Mouse (Mus musculus) adrenal gland, adult 8-10 months (tissue): ENCODE results near the gene Zfp629. TPM values are rescaled to one million over a fixed set of nuclear protein-coding genes. Genes with fewer than 3 reads are reported as not detected.
"Not testable (repeated sequence)": the region's sequence is repeated elsewhere in the genome, so short reads cannot be mapped to it uniquely, and the experiment has no call there.

Experiments used
- DNase-seq: peaks from one replicate; pipeline ENCODE4 v3.0.0; 2022
- total RNA-seq, 4 experiments: library from RNA; stranded (reverse); gene quantifications; 2 replicates each; pipeline ENCODE4 v1.2.4; 2022

Zfp629 gene
- 10 to 100 TPM; 16.5 to 28.8 (median 23.3) TPM for total RNA-seq

DNA sequence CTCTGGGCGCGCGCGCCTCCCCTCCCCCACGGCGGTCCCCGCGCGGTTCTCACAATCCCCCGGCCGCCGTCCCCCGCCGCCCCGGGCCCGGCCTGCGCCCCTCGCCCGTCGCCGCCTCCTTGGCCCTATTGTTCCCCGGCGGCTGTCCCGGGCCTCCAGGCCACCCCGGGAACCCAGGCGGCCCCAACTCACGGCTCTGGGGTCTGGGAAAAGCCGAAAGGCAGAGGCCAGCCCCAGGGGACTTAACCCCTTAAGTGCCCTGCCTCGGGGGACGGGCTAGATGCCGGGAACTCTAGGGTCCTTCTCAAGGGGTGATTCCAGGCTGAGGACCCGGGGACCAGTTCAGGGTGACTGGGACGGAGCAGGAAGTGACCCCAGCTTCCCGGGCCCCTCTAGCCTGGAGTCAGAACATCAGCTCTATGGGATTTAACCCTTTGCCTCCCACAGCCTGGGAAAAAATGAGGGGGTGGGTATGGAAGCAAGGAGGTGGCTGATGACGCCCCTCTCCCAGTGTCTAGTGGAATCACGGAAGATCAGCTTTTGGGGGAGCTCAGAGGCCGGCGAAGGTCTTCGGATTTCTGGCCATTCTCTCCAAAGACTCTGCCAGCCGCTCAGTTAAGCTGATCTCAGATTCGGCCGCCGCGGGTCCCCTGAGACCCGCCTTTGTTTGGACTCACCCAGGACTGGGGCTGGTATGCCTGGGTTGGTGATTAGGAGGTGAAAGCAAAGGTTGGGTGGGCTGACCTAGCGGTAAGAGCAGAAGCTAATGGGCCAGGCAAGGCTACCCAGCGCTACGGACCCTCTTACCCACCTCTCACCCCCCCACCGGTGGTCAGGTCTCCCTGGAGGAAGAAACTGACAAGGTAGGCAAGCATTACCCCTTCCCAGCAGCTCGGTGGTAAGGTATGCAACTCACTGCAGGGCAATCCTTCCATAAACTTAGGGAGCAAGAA, at the start of gene Zfp629:
Zfp629 (minus strand) TSS at position 907 of the 953 bp plus-strand sequence.
- peak; percentile 65 for DNase-seq

DNA sequence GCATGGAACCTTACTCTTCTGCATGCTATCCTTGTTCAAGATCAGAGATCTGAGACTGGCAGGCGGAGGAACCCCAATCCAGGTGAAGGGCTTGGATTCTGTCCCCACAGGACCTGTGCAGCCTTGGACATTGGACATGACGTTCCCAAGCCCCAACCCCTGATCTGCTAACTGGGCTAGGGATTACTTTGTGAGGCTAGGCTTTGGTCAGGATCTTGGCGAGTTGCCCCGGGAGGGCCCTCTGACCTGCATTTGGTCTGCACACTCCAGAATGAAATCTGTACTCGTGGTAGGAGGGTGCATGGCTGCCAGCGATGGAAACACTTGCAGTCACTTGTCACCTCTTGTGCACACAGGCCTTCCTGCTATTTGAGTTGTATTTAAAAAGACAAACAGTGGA, 47.3 kb upstream of the Zfp629 start:
- no peak for DNase-seq

DNA sequence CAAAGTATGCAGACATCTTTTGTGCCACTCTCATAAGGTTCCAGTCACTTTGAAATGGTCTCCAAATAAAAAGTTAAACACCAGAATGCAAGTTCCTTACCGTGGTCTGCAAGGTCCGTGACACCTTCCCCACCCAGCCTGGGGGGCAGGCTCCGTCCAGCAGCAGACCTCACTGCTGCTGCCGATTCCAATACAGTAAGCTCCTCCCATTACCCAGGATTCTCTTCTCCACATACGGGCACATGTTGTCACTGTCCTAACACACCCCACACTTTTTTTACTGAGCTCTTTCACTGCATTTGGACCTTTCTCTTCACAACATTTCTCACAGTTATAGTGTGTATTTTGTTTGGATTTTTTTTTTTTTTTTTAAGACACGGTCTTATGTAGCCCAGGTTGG, 46.2 kb upstream of the Zfp629 start:
- DNase-seq = no peak

DNA sequence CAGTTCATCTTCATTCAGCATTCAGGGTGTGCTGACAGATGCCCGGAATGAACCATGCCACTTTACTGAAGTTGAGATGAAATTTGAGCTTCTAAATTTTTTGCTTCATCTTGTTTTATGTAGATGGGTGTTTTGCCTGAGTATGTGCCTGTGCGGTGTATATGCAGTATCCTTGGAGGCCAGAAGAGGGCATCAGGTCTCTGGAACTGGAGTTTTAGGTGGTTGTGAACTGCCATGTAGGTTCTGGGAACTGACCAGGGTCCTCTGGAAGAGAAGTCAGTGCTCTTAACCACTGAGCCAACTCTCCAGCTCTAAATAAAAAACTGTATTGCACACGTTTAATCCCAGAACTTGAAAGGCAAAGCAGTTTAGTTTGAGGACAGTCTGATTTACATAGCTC, 45.3 kb upstream of the Zfp629 start:
- no peak for DNase-seq

DNA sequence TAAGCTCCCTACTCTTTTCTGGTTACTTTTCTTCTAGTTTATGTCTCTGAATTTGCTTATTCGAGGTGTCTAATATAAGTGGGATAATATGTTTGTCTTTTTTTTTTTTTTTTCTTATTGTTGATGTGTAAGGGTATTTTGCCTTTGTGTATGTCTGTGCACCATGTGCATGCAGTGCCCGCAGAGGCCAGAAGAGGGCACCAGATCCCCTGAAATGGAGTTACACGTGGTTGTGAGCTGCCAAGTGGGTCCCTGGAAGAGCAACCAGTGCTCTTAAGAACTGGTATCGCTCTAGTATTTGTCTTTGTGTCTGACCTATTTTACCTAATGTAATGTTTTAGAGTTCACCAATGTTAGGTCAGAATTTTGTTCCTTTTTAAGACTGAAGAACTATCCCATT, 41.3 kb upstream of the Zfp629 start:
- DNase-seq = peak; percentile 44

DNA sequence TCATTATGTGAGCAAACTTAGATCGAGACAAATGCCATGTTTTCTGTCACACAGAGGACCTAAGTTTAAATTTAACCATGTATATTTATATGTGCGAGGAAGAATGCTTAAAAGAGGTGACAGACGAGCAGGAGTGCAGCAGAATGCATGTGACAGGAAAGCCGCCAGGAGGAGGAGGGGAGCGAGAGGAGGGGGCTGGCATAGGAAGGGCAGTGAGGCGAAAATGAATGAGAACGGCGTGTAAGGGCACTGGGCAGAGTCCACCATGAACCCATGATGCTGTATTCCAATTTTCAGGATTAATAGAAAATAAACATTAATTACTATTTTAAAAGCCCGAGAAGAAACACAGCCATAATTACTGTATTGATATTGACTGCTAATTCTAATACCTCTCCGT, 38.7 kb upstream of the Zfp629 start:
- DNase-seq = no peak

DNA sequence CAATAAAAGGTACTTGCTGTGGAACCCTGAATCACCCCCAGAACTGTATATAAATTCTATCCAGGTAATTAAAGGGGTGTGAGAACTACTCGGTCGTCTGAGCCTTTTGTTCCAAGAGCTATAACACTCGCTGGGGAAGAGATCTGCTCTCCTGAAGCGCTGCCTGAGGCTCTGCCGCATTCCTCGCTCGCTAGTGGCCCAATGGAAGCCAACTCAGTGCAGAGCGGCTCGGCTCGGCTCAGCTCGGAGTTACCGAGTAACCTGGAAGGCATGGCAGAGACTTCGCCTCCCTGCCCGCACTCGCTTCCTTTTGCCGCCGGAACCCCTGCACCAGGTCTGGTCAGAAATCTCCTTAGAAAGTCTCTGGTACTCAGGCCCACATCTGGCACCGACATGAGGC, 36.5 kb upstream of the Zfp629 start:
- DNase-seq = no peak

DNA sequence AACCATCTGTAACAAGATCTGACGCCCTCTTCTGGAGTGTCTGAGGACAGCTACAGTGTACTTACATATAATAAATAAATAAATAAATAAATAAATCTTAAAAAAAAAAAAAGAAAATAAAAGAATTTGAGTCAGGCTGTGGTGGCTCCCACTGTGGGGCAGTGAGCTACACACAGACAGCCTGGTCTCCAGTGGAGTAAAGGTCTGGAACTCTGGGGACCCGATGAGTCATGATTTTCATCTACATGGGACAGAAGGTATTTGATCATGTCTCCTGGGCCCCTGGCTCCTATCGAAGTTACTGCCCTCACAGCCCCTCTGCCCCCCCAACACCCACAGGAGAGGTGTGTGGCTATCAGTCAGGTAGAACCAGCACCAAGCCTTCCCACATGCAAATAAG, 36.0 kb upstream of the Zfp629 start:
- DNase-seq = no peak

DNA sequence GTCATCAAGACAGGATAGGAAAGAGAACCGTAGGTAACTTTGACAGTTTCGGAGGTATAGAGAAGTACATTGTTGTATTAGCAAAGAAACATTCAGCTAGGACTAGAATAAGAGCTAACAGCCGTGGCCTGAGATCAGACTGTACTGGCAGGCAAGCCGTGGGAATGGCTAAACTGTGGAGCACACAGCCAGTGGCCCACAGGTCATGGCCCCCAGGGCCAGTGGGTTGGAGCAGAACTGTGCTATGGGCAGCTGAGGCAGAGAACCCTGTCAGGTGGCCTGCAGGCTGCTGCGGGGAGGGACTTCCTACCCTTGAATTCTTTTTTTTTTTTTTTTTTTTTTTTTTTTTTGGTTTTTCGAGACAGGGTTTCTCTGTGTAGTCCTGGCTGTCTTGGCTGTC, 33.6 kb upstream of the Zfp629 start:
- no peak for DNase-seq

DNA sequence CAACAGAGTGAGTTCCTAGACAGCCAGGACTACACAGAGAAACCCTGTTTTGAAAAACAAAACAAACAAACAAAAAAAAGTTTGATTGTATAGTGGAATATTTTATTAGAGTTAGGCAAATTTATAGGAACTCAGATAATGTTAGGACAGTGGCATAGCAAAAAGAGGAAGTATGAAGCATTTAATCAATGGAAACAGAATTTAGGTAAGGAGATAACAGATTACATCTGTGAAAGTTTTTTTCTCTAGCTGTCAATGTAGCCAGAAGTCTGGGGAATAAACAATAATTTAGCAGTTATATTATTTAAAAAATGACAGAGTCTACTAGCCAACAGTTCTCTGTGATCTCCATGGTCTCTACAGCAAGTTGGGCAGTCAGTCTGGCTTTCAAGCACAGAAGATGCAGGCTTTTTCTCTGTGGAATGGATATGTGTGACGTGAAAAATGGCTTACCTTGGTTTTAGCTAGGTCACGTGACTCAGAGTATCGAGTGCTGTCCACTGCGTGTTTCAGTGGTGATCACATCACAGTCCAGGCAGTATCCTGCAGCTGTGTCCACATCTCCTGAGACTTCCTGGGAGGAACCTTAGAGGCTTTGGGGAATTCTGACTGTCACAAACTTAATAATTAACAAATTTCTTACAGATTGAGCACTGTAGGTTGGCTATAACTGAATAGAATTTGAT, 33.1 kb upstream of the Zfp629 start:
- no peak for DNase-seq

DNA sequence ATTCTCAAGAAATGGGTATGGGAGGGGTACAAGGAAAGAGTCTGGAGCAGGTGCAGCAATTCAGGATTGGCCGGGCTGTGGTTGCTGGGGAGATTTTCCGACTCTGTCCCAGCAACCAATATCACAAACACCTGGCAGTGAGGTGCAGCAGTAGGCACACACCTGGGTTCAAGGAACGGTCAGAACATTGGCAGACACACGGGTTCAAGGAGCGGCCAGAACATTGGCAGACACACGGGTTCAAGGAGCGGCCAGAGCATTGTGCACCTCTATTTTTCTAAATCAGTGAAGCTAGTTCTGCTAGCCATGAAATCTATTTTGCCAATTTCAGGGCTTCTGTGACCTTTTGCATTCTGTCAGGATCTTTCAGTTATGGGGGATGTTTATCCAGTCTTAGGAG, 32.0 kb upstream of the Zfp629 start:
- DNase-seq = not testable (repeated sequence)

DNA sequence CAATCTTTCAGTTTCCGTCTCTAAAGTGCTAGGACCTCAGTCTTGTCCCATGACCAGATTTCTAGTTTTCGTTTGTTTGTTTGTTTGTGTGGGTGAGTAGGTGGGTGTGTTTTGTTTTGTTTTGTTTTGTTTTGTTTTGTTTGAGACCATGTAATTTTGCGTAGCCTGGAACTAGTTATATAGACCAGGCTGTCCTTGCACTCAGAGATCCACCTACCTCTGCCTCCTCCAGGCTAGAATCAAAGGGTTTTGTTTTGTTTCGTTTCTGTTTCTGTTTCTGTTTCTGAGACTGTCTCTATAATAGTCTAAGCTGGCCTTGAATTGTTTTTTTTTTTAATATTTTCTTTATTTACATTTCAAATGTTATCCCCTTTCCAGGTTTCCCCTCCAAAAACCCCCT, 30.8 kb upstream of the Zfp629 start:
- no peak for DNase-seq

DNA sequence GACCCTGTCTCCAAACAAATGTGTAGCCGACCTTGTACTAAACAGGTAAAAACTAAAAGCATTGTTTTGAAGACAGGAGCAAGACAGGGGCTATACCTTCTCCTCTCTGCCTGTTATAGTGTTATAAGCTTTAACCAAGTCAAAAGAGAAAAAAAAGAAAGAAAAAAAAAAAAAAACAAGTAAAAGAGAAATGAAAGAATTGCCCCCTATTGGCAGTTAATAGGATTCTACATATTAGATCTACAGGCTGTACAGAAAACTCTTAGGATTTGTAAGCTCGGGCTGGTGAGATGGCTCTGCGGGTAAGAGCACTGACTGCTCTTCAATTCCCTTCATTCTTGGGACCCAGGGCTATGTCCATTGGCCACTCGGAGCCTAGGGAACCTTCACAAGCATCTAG, 26.7 kb upstream of the Zfp629 start:
- DNase-seq = no peak

DNA sequence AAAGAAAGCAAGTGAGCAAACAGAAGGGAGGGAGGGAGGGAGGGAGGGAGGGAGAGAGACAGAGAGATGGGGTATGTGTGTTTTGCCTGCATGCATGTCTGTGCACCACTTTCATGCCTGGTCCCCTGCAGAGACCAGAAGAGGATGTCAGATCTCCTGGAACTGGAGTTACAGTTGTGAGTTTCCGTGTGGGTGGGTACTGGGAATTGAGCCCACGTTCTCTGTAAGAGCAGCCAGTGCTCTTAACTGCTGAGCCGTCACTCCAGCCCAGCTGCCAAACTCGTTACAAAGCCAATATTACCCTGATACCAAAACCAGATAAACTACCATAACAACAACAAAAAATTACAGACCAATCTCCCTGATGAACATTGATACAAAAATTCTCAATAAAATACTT, 25.7 kb upstream of the Zfp629 start:
- DNase-seq = no peak

DNA sequence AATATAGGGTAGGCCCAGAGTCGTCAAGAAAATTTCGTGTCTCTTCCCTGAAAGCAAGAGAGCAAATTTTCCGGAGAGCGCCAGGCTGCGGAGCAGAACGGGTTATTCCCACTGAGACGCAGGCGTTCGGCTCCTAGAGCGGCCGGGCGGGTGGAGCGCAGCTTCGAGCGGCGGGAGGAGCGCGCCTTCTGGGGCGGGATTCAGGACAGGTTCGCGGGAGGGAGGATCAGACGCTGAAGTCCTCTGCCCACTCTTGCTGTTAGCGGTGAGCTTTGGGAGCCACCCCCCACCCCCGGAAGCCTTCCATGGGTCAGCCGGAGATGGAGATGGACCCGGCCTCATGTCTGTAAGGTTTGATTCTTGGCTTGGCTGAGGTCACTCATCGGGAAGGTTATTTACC, 21.4 kb upstream of the Zfp629 start:
- DNase-seq = peak; percentile 68

DNA sequence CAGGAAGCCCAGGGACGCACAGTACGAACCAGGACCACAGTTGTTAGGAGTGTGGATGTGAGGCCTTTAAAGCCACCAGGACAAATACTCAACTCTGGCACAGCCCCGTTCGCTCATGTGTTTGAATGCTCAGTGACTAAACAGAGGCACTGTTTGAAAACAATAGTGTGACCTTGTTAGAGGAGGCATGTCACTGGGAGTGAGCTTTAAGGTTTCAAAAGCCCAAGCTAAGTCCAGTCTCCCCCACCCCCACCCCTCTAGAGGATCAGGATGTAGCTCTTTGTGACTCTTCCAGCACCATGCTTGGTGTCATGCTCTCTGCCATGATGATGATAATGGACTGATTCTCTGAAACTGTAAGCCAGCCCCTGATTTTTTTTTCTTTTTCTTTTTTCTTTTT, 15.8 kb upstream of the Zfp629 start:
- DNase-seq = no peak

DNA sequence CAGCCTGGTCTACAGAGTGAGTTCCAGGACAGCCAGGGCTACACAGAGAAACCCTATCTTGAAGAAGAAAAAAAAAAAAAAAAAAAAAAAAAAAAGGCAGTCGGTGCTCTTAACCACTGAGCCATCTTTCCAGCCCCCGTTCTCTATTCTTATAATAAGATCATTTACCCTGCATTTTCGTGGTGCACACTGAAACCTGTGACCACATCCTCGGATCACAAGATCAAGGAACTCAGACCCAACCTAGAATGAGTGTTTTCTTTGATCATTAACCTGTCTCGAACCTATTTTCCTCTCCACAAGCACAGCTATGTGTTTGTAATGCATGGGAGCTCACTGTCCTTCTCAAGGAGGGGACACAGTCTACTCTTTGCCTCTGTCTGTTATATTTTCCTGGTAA, 13.0 kb upstream of the Zfp629 start:
- DNase-seq = no peak

DNA sequence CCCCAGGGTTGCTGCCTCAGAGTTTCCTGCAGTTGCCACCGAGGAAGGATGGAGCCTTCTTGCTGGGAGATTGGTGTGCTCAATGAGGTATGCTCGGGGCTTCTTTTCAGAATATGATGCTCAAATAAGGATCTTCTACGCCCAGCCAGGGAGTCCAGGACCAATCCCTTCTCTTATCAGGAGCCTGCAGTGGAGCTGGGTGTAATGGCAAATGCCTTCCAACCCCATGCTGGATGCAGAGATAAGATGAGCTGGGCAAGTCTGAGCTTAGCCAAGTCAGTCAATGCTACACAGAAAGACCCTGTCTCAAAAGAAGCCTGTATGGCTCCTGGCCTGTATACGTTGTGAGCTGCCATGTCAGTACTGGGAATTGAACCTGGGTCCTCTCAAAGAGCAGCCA, 10.9 kb upstream of the Zfp629 start:
- DNase-seq = no peak

DNA sequence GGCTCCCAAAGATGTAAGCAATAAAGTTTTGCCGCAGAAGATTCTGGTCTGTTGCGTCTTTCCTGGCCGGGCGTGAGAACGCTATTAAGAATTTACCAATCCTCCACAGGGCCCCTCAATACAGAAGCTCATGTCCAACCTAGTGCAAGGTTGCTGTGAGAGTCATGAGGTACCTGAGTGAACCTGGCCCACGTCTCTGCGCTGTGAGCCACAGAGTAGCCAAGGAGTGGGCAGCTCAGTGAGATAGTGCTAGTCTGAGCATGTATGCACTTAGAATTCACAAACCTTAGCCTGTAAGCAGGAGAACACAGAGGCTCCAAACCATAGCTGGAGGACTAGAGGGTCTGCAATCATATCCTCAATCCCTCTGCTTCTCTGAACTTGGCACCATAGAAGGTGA, 10.4 kb upstream of the Zfp629 start:
- no peak for DNase-seq

DNA sequence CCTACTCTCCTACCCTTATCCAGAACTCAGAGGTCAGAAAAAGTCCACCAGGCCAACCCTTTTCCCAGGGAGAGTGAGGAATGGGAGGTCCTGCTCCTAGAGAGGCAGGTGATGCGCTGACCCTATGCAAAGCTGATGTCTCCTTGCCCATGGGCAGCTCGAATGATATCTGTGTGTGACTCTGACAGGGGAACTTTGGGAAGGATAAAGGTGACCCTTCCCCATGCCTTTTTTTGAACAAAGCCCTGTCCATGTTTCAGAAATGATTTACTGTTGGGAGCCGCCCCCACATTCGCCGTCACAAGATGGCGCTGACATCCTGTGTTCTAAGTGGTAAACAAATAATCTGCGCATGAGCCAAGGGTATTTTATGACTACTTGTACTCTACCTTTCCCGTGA, 2.8 kb upstream of the Zfp629 start:
- DNase-seq = not testable (repeated sequence)

DNA sequence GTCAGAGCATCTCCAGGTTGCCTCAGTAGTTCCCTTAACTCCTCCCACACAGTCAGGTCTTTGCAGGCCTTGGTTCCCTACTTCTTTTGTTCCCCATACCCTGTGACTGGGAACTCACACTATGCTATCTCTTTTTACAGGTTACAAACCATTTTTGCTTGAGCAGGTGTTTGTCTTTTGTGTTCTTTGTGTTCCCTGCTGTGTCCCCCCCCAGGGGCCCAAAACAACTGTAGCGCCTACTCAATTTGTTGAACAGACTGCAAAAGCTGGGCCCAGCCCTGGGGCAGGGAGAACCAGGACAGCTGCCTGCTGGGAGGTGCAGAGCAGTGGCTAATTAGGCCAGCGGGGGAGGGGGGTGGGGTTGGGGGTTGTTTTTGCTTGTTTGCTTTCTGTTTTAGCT, 2.4 kb upstream of the Zfp629 start:
- no peak for DNase-seq

DNA sequence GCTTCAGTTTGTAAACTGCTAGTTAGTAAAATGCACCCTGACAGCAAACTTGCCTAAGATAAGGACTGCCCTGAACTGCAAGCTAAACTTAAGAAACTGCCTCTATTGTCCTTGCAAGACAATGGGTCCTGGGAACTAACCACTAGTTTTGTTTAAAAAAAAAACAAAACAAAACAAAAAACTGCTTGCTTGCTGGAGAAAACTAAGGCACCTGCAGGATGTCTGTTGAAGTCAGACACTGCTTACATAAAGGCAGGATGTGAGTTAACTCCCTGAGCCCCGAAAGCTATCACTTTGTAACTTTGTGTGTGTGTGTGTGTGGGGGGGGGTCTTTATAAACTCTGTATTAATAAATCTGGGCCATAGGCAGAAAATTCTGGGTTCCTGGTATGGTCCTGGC, 1.3 kb upstream of the Zfp629 start:
- DNase-seq = no peak

DNA sequence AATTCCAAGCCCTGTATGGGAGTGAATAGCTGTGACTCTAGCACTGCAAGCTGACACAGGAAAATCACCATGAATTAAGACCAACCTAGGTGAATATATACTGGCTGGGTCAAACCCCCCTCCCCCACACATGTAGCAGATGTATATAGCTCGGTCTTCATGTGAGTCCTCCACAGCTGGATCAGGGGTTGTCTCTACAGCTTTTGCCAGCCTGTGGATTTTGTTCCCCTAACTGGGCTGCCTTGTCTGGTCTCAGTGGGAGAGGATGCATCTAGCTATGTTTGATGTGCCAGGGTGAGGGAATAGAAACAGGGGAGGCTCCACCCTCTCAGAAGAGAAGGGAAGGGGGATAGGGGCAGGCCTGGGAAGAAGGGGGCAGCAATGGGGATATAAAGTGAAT, 739 bp upstream of the Zfp629 start:
- DNase-seq = no peak

DNA sequence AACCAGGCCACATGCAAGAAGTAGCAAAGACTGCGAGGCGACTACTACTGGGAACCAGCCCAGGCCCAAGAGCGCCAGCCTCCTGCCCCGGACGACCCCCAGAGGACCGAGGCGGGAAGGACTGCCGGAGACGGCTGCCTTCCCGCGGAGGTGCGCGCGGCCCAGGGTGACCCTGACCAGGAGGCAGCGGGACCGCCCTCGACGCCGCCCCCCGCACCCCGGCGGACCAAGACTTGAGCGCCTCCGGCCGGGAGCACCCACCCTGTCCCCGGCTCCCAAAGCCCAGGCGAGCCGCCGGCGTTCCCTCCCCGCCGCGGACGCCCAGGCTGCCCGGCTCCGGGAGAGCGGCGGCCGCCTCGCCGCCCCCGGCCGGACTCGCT, 1.1 kb downstream of the Zfp629 start:
- DNase-seq = no peak
